Mouse (Mus musculus): ENCODE measurements around the gene Tmem104. TPM values are rescaled to one million over a fixed set of nuclear protein-coding genes. Genes with fewer than 3 reads are reported as not detected.
A peak's percentile ranks its signal among the peaks of the same experiment; 100 is the strongest.

The Tmem104 gene
- 10.3 and 10.7 TPM in 2 replicates for polyA plus RNA-seq (2015; fragmentation: Nextera tagmentation; extraction: Ambion mirVana)

DNA sequence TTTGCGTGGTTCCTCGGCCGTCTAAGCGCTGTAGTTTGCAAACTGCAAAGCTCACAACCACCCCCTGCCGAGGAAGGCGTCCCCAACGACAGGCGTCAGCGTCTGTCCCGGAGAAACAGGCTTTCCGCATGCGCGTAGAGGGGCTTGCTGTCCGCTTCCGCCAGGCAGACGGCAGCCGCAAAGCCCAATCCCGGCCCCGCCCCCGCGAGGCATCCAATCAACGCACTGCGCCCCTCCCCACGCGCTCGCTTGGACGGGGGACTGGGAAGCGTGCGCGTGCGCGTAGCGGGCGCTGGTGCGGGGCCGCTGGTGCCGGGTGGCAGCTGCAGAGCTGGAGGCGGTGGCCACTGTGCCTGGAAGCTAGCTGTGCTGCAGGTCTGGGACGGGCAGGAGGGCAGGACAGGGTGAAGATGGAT is at the start of gene Tmem104:
TSS of gene Tmem104 (plus strand) at position 264 of the 416 bp plus-strand sequence.
- peaks cover 19% of the 10 kb centered on the region for H3K4me1 ChIP-seq (replicated peaks)
- peak within 1 kb of the TSS; percentile 84 for H3K27ac ChIP-seq
- H3K9me3 ChIP-seq = no peaks in the 10 kb centered on the region
- under 1% methylated on average over 39 of the region's 39 CpGs for WGBS
- H3K4me2 ChIP-seq (replicated peaks) = peak within 1 kb of the TSS; percentile 90
- H3K27me3 ChIP-seq = no peaks in the 10 kb centered on the region
- peak within 1 kb of the TSS; percentile 61 for H3K4me3 ChIP-seq (replicated peaks)
- ATAC-seq = peak; percentile 94
- H3K9ac ChIP-seq (replicated peaks) = peak within 1 kb of the TSS; percentile 81
- H3K36me3 ChIP-seq = peaks cover 9% of the 10 kb centered on the region

DNA sequence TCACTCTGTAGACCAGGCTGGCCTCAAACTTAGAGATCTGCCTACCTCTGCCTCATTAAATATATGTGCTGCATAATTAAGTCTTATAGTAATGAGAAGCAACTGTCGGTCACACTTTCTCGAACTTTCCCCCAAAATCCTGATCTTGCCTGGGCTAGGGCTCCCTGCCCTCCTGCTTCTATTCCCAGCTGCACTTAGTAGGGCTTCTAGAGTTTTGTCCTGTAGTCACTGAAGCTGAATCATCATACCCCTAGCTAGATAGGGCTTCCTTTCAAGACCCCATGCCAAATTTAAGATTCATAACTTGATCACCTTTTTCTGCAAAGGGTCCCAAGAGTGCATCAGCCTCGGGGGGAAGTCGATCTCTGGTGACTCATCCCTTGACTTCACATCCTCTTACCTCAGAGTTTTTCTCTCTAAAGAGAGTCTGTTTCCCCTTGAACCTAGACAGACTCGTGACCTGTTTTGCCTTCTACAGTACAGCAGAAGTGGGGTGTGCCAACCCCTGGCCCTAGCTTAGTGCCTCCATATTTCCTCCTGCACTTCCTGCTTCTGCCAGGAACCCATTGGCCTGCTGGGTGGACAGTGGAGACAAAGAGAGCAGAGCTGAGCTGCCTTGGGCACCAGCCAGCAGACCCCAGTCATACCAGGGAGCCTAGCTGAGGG is 48.6 kb upstream of the Tmem104 start:
- WGBS = 85% methylated on average over 5 of the region's 5 CpGs
- H3K4me1 ChIP-seq (replicated peaks) = no peaks in the 10 kb centered on the region
- H3K36me3 ChIP-seq = no peaks in the 10 kb centered on the region
- no peak for ATAC-seq
- H3K4me2 ChIP-seq (replicated peaks) = no peak overlapping the region
- H3K4me3 ChIP-seq (replicated peaks) = no peak overlapping the region
- H3K27me3 ChIP-seq = no peaks in the 10 kb centered on the region
- H3K9me3 ChIP-seq = no peaks in the 10 kb centered on the region
- no peak overlapping the region for H3K27ac ChIP-seq
- H3K9ac ChIP-seq (replicated peaks) = no peak overlapping the region

GRCm38 (mm10) chr11:115141970-115142369 is 45.3 kb upstream of the Tmem104 start:
- WGBS = 81% methylated on average over 2 of the region's 2 CpGs
- no peaks in the 10 kb centered on the region for H3K27me3 ChIP-seq

DNA sequence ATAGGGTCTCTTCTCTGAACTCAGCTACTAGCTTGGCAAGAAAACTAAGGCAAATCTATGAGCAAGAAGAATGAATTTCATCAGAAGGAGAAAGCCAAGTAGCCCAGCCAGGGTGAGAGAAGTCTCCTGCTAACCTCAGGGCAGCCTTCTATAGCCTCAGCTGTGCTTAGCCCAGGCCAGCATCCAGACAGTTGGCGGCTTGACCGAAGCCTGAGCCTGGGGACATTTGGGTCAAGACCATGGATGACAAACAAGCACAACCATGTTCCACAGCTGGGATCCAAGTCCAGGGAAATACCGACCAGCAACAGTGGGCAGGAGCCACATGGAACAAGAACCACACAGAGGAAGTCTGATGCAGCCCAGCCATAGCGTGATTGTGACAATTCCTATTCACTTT is 39.5 kb upstream of the Tmem104 start:
- Histone ChIP-seq H3K4me1 (replicated peaks) (peaks cover 15% of the 10 kb centered on the region), H3K36me3 (no peaks in the 10 kb centered on the region), H3K4me3 (replicated peaks) (no peak overlapping the region), H3K9ac (replicated peaks) (no peak overlapping the region), H3K27me3 (peaks cover 3% of the 10 kb centered on the region), H3K27ac (no peak overlapping the region), H3K9me3 (no peaks in the 10 kb centered on the region), H3K4me2 (replicated peaks) (no peak overlapping the region)
- no peak for ATAC-seq
- 82% methylated on average over 4 of the region's 4 CpGs for WGBS

More at GRCm38 (mm10) chr11:115141970-115142369, 45.3 kb upstream of the Tmem104 start:
- ATAC-seq = no peak
- Histone ChIP-seq H3K4me3 (replicated peaks) (no peak overlapping the region), H3K9me3 (no peaks in the 10 kb centered on the region), H3K36me3 (no peaks in the 10 kb centered on the region), H3K4me2 (replicated peaks) (no peak overlapping the region), H3K9ac (replicated peaks) (no peak overlapping the region), H3K4me1 (replicated peaks) (no peaks in the 10 kb centered on the region), H3K27ac (no peak overlapping the region)

GRCm38 (mm10) chr11:115150741-115151254 is 36.5 kb upstream of the Tmem104 start:
- Histone ChIP-seq H3K4me3 (replicated peaks) (no peak overlapping the region), H3K9me3 (no peaks in the 10 kb centered on the region), H3K27me3 (peaks cover 33% of the 10 kb centered on the region), H3K36me3 (no peaks in the 10 kb centered on the region), H3K4me1 (replicated peaks) (peaks cover 29% of the 10 kb centered on the region), H3K4me2 (replicated peaks) (no peak overlapping the region), H3K27ac (no peak overlapping the region), H3K9ac (replicated peaks) (no peak overlapping the region)
- ATAC-seq = no peak
- 83% methylated on average over 6 of the region's 6 CpGs for WGBS

DNA sequence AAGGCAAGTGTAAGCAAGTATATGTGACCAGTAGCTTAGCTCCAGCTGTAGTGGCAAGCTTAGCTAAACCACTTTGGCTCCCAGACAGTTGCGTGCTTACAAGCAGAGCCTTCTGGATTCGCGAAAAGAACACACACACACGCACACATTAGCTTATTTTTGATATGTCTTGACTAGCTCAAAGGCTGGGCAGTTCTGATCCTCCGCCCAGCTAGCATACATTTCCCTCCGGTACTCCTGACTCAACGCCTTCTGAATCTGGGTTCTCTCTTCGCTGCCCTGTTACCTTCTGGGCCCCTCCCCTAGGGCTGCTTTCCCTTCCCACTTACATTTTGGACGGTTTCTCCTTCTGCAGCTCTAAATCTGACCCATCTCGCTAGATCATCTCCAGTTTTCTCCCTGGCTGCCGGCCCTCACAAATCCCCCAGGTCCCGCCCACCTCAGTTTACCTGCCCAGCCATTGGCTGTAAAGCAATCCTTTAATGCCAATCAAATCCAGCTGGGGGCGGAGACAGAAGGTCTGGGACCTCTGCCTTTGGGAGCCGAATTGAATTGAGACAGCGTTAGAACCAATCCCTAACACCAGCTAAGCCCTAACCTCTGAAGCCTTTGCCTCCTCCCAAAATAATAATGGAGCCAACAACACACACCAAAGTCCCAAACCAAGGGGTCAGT is 35.4 kb upstream of the Tmem104 start:
- peak overlapping the region; percentile 39 for H3K4me3 ChIP-seq (replicated peaks)
- H3K4me1 ChIP-seq (replicated peaks) = peaks cover 29% of the 10 kb centered on the region
- H3K27ac ChIP-seq = peak overlapping the region; percentile 46; the same call in 1 of the 2 replicates
- WGBS = 4% methylated on average over 15 of the region's 15 CpGs
- H3K9me3 ChIP-seq = no peaks in the 10 kb centered on the region
- ATAC-seq = peak; percentile 80
- H3K36me3 ChIP-seq = no peaks in the 10 kb centered on the region
- peak overlapping the region; percentile 57 for H3K4me2 ChIP-seq (replicated peaks)
- peaks cover 44% of the 10 kb centered on the region for H3K27me3 ChIP-seq
- H3K9ac ChIP-seq (replicated peaks) = peak overlapping the region; percentile 60

DNA sequence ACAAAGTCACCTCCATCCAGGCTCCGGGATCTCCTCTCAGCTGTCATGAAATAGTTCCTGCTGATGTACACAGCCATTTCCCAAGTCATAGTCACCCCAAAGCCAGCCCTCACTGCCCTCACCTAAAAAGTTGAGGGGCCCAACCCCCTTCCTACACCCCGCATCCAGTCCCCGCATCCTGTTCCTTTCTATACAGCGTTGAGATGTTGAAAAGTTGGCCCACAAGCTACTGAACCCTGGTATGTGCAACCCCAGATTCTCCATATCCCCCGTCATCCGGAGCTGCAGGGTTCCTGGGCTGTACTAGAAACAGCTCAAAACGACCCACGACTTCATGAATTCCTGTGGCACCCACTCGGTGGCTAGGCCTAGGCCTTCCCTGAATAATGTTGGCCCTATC is 34.2 kb upstream of the Tmem104 start:
- peaks cover 51% of the 10 kb centered on the region for H3K27me3 ChIP-seq
- peaks cover 31% of the 10 kb centered on the region for H3K4me1 ChIP-seq (replicated peaks)
- H3K9ac ChIP-seq (replicated peaks) = no peak overlapping the region
- H3K4me2 ChIP-seq (replicated peaks) = no peak overlapping the region
- no peaks in the 10 kb centered on the region for H3K36me3 ChIP-seq
- H3K9me3 ChIP-seq = no peaks in the 10 kb centered on the region
- H3K4me3 ChIP-seq (replicated peaks) = no peak overlapping the region
- H3K27ac ChIP-seq = no peak overlapping the region
- no peak for ATAC-seq
- 83% methylated on average over 9 of the region's 9 CpGs for WGBS

- Histone ChIP-seq H3K9ac (replicated peaks) (no peak overlapping the region), H3K36me3 (no peaks in the 10 kb centered on the region), H3K4me1 (replicated peaks) (peaks cover 35% of the 10 kb centered on the region), H3K4me2 (replicated peaks) (peak overlapping the region; percentile 42), H3K4me3 (replicated peaks) (peak overlapping the region; percentile 23), H3K27me3 (peaks cover 51% of the 10 kb centered on the region), H3K9me3 (no peaks in the 10 kb centered on the region), H3K27ac (no peak overlapping the region)
- WGBS = under 1% methylated on average over 34 of the region's 35 CpGs
- peak; percentile 63 for ATAC-seq
Measured at GRCm38 (mm10) chr11:115153699-115154292, 33.5 kb upstream of the Tmem104 start.

DNA sequence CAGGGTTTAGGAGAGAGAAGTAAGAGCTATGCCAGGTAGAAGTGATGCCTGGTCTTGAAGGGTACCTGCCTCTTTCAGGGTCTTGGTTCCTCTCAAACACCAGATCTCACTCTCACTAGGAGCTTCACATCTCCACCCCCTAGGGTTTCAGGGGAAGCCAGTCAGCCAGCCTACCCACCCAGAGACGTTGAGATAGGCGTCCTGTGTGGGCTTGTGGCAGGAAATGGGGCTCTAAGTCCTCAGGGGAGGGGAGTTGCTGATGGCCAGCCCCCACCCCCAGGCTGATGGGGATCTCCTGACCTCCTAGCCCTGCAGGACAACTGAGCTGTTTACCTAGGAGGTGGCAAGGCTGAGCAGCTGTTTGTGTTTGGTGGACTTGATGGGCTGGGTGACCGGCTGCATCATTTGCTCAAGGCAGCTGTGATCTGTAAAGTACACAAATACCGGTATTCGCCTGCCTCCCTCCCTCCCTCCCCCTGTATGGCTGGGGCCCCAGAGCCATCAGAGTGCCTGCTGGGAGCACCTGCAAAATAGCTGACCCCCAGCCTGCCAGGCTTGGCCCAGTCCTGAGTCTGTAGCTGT is 32.1 kb upstream of the Tmem104 start:
- 23% methylated on average over 5 of the region's 5 CpGs for WGBS
- ATAC-seq = no peak
- Histone ChIP-seq H3K27ac (no peak overlapping the region), H3K9ac (replicated peaks) (no peak overlapping the region), H3K4me3 (replicated peaks) (no peak overlapping the region), H3K27me3 (peaks cover 53% of the 10 kb centered on the region), H3K4me2 (replicated peaks) (no peak overlapping the region), H3K9me3 (no peaks in the 10 kb centered on the region), H3K4me1 (replicated peaks) (peaks cover 35% of the 10 kb centered on the region), H3K36me3 (no peaks in the 10 kb centered on the region)

DNA sequence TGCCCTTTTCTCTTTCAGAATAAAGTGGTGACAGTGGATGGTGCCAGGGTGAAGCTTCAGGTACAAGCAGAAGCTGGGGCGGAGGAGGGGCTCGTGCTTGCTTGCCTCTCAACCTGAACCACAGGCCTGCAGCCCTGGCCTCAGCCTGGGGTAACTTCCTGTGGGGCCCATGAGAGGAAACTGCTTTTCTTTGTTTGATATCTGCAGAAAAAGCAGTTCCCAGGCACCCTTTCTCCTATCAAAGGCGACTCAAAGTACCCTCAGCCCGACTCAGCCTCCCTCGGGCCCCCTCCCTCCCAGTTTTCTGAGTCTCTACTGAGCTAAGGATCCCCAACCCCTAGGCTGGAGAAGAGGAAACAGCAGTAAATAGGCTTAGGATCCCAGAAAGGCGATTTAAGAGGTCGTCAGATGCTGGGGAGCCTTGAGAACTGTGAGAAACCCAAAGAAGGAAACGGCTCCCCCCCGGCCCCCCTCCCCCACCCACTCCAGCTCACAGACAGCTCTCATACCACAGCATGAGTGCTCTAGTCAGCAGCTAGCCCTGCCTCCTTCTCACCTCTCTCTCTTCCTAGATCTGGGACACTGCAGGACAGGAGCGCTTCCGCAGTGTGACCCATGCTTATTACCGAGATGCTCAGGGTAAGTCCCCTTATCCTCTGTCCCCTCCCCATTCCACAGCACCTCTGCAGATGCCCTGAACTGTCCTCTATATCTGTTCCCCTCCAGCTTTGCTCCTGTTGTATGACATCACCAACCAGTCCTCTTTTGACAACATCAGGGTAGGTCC is 29.2 kb upstream of the Tmem104 start:
- H3K9me3 ChIP-seq = no peaks in the 10 kb centered on the region
- H3K36me3 ChIP-seq = no peaks in the 10 kb centered on the region
- H3K4me2 ChIP-seq (replicated peaks) = no peak overlapping the region
- H3K4me3 ChIP-seq (replicated peaks) = no peak overlapping the region
- H3K27me3 ChIP-seq = peaks cover 74% of the 10 kb centered on the region
- peaks cover 31% of the 10 kb centered on the region for H3K4me1 ChIP-seq (replicated peaks)
- WGBS = 35% methylated on average over 12 of the region's 12 CpGs
- H3K27ac ChIP-seq = no peak overlapping the region
- ATAC-seq = no peak
- no peak overlapping the region for H3K9ac ChIP-seq (replicated peaks)

DNA sequence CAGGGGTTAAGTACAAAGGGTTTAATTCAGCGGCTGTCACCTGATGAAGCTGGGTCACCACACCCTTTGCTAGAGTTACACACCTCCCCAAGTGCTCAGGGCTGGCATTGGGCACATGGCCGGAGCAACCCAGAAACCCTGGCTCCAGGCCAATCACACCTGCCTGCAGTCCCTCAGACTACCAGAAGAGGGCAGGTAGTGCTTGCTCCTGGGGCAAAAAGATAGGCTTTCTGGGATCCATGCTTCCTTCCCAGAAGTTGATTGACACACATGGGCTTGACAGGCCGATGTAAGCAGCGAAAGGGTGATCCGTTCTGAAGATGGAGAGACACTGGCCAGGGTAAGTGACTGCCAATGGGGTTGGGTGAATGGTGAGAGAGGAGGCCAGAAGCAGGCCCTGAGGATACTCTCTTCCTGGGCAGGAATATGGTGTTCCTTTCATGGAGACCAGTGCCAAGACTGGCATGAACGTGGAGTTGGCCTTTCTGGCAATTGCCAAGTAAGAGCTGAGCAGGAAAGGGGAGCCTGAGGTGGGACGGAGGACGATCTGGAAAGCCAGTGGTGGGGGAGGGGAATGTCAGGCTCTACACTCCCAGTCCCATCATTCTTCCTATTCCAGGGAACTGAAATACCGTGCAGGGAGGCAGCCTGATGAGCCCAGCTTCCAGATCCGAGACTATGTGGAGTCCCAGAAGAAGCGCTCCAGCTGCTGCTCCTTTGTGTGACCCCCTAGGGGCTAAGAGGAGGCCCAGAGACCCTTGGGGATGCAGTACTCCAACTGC is 27.1 kb upstream of the Tmem104 start:
- H3K27me3 ChIP-seq = peaks cover 74% of the 10 kb centered on the region

More for the DNA sequence above, 27.1 kb upstream of the Tmem104 start:
- 38% methylated on average over 11 of the region's 11 CpGs for WGBS
- Histone ChIP-seq H3K4me2 (replicated peaks) (no peak overlapping the region), H3K27ac (no peak overlapping the region), H3K4me3 (replicated peaks) (no peak overlapping the region), H3K9me3 (no peaks in the 10 kb centered on the region), H3K4me1 (replicated peaks) (peaks cover 37% of the 10 kb centered on the region), H3K9ac (replicated peaks) (no peak overlapping the region), H3K36me3 (no peaks in the 10 kb centered on the region)
- ATAC-seq = no peak
